Mouse (Mus musculus): ENCODE measurements around the gene Cfap43. TPM values are rescaled to one million over a fixed set of nuclear protein-coding genes. Genes with fewer than 3 reads are reported as not detected.

Gene Cfap43
- polyA plus RNA-seq, 1 experiment = not detected

DNA sequence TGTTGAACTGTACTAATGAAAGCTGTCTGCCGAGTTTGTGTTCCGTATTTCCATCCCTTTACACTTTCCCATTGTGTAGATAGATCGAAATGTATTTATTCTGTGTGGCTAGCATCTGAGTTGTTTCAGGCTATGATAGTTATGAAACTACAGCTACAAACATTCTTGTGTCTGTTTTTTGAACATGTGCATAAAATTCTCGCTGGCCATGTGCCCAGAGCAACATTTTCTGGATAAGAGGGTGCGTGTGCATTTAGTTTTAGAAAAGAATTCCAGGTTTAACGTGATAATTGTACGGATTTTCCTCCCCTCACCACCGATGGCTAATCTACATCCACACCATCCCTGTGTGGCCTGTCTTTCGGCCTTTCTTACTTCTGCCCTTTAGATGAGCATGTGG, 205.6 kb downstream of the Cfap43 start:
- Histone ChIP-seq H3K27me3 (ENCODE audit: control insufficient read depth, insufficient read depth, low read length) (no peaks in the 10 kb centered on the region), H3K27ac (ENCODE audit: insufficient read depth, low read length) (no peak overlapping the region), H3K4me3 (ENCODE audit: extremely low read depth, insufficient read depth, insufficient read length) (no peak overlapping the region), H3K36me3 (ENCODE audit: control insufficient read depth, insufficient read depth, low read length) (no peaks in the 10 kb centered on the region), H3K4me1 (ENCODE audit: control insufficient read depth, insufficient read depth, insufficient read length) (no peaks in the 10 kb centered on the region)
- TF ChIP-seq POLR2A (IDR thresholded peaks at IDR 0.05; ENCODE audit: low read depth, low read length) = no peak
- no peak for TF ChIP-seq CTCF (IDR thresholded peaks at IDR 0.05; ENCODE audit: extremely low read depth, insufficient read depth, insufficient read length, insufficient replicate concordance)
- 89% methylated on average over 9 of the region's 9 CpGs for WGBS
- DNase-seq (ENCODE audit: low read depth in 1 of 2, low spot score in 2 of 2) = no peak

DNA sequence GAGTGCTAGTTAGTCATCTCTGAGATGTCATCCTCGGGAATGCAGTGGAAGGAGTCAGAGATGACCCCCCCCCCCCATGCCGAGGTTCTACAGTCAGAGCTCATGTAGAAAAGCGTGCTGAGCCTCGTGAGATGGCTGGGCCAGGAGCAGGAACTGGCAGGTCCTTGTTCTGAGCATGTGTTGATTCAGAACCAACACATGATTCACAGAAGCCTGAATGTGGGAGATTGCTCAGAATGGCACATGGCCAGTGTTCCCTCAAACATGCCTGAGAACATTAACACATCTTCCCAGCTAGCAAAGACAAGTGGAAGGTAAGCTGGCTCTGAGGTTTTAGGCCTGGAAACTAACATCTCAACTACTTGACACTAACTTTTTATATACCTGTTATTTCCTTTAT, 208.7 kb downstream of the Cfap43 start:
- H3K27me3 ChIP-seq (ENCODE audit: control insufficient read depth, insufficient read depth, low read length) = no peaks in the 10 kb centered on the region
- no peaks in the 10 kb centered on the region for H3K4me1 ChIP-seq (ENCODE audit: control insufficient read depth, insufficient read depth, insufficient read length)
- H3K4me3 ChIP-seq (ENCODE audit: extremely low read depth, insufficient read depth, insufficient read length) = no peak overlapping the region
- TF ChIP-seq CTCF (IDR thresholded peaks at IDR 0.05; ENCODE audit: extremely low read depth, insufficient read depth, insufficient read length, insufficient replicate concordance) (no peak), POLR2A (IDR thresholded peaks at IDR 0.05; ENCODE audit: low read depth, low read length) (no peak)
- no peak overlapping the region for H3K27ac ChIP-seq (ENCODE audit: insufficient read depth, low read length)
- H3K36me3 ChIP-seq (ENCODE audit: control insufficient read depth, insufficient read depth, low read length) = no peaks in the 10 kb centered on the region
- WGBS = 83% methylated on average over 4 of the region's 4 CpGs
- no peak for DNase-seq (ENCODE audit: low read depth in 1 of 2, low spot score in 2 of 2)

GRCm38 (mm10) chr19:47705772-47706309, 213.2 kb downstream of the Cfap43 start:
- WGBS = 93% methylated on average over 8 of the region's 8 CpGs
- no peak for DNase-seq (ENCODE audit: low read depth in 1 of 2, low spot score in 2 of 2)
- Histone ChIP-seq H3K4me1 (ENCODE audit: control insufficient read depth, insufficient read depth, insufficient read length) (no peaks in the 10 kb centered on the region), H3K27ac (ENCODE audit: insufficient read depth, low read length) (no peak overlapping the region), H3K36me3 (ENCODE audit: control insufficient read depth, insufficient read depth, low read length) (no peaks in the 10 kb centered on the region), H3K4me3 (ENCODE audit: extremely low read depth, insufficient read depth, insufficient read length) (no peak overlapping the region), H3K27me3 (ENCODE audit: control insufficient read depth, insufficient read depth, low read length) (no peaks in the 10 kb centered on the region)
- no peak for TF ChIP-seq CTCF (IDR thresholded peaks at IDR 0.05; ENCODE audit: extremely low read depth, insufficient read depth, insufficient read length, insufficient replicate concordance)
- TF ChIP-seq POLR2A (IDR thresholded peaks at IDR 0.05; ENCODE audit: low read depth, low read length) = no peak

- Histone ChIP-seq H3K27ac (ENCODE audit: insufficient read depth, low read length) (no peak overlapping the region), H3K27me3 (ENCODE audit: control insufficient read depth, insufficient read depth, low read length) (no peaks in the 10 kb centered on the region), H3K4me3 (ENCODE audit: extremely low read depth, insufficient read depth, insufficient read length) (no peak overlapping the region), H3K4me1 (ENCODE audit: control insufficient read depth, insufficient read depth, insufficient read length) (no peaks in the 10 kb centered on the region), H3K36me3 (ENCODE audit: control insufficient read depth, insufficient read depth, low read length) (no peaks in the 10 kb centered on the region)
- no peak for TF ChIP-seq CTCF (IDR thresholded peaks at IDR 0.05; ENCODE audit: extremely low read depth, insufficient read depth, insufficient read length, insufficient replicate concordance)
- TF ChIP-seq POLR2A (IDR thresholded peaks at IDR 0.05; ENCODE audit: low read depth, low read length) = no peak
- DNase-seq (ENCODE audit: low read depth in 1 of 2, low spot score in 2 of 2) = no peak
- 87% methylated on average over 13 of the region's 13 CpGs for WGBS
Observed at GRCm38 (mm10) chr19:47705080-47705771, 213.9 kb downstream of the Cfap43 start.

DNA sequence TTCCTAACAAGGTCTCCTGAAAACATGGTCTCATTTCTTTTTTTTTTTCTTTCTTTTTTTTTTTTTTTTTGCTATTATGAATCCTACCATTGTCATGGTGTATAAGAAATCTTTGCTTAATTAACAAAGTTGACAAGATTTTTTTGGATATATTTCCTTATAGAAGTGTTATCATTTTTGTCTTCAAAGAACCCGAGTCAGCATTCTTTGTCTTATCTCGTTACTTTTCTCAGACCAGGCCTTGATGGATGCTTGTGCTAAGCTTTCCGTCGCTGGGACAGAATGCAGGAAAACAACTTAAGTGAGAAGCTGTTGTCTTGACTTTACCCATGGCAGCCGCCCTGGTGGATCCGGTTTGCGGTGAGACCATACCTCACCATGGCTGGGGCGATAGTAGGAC, 218.6 kb downstream of the Cfap43 start:
- no peak for TF ChIP-seq CTCF (IDR thresholded peaks at IDR 0.05; ENCODE audit: extremely low read depth, insufficient read depth, insufficient read length, insufficient replicate concordance)
- no peak for TF ChIP-seq POLR2A (IDR thresholded peaks at IDR 0.05; ENCODE audit: low read depth, low read length)
- DNase-seq (ENCODE audit: low read depth in 1 of 2, low spot score in 2 of 2) = no peak
- H3K27me3 ChIP-seq (ENCODE audit: control insufficient read depth, insufficient read depth, low read length) = no peaks in the 10 kb centered on the region
- H3K4me1 ChIP-seq (ENCODE audit: control insufficient read depth, insufficient read depth, insufficient read length) = no peaks in the 10 kb centered on the region
- H3K4me3 ChIP-seq (ENCODE audit: extremely low read depth, insufficient read depth, insufficient read length) = no peak overlapping the region
- no peak overlapping the region for H3K27ac ChIP-seq (ENCODE audit: insufficient read depth, low read length)
- no peaks in the 10 kb centered on the region for H3K36me3 ChIP-seq (ENCODE audit: control insufficient read depth, insufficient read depth, low read length)
- 89% methylated on average over 8 of the region's 8 CpGs for WGBS

DNA sequence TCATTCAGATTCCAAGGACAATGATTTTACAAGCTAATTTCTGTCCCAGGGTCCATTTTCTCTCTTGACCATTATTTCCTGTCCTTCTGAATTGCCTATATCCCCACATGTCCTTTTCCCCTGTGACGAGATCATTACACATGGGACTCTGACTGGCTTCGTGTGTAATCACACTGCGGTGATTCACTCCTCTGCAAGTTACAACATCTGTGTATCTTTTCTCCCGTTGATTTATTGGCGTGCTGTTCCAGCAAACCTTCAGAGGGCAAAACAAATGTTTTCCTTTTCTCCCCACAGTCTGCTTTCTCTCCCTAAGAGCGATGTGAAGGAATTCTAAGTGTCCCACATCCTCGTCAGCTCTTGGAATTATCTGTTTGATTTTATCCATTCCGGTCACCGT, 219.3 kb downstream of the Cfap43 start:
- Histone ChIP-seq H3K36me3 (ENCODE audit: control insufficient read depth, insufficient read depth, low read length) (no peaks in the 10 kb centered on the region), H3K4me1 (ENCODE audit: control insufficient read depth, insufficient read depth, insufficient read length) (no peaks in the 10 kb centered on the region), H3K27ac (ENCODE audit: insufficient read depth, low read length) (no peak overlapping the region), H3K27me3 (ENCODE audit: control insufficient read depth, insufficient read depth, low read length) (no peaks in the 10 kb centered on the region), H3K4me3 (ENCODE audit: extremely low read depth, insufficient read depth, insufficient read length) (no peak overlapping the region)
- TF ChIP-seq POLR2A (IDR thresholded peaks at IDR 0.05; ENCODE audit: low read depth, low read length) = no peak
- TF ChIP-seq CTCF (IDR thresholded peaks at IDR 0.05; ENCODE audit: extremely low read depth, insufficient read depth, insufficient read length, insufficient replicate concordance) = no peak
- DNase-seq (ENCODE audit: low read depth in 1 of 2, low spot score in 2 of 2) = no peak
- WGBS = 88% methylated on average over 9 of the region's 9 CpGs

DNA sequence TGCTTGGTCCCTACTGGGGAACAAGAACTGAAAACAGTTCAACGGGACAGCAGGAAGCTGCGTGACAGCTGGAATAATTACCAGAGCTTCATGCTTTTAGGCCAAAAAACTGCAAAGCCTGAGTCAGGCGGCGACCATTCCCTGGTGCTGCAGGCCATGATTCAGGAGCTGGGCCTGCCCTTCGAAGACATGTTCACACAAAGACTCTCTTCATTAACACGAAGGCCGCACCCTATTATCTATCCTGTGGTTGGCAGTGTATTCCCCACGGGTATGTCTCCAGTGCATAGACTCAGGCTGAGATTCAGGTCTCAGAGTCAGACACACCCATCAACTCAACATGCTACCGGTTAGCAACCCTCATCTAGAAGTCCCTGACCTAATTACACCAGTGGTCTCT, 220.8 kb downstream of the Cfap43 start:
- TF ChIP-seq CTCF (IDR thresholded peaks at IDR 0.05; ENCODE audit: extremely low read depth, insufficient read depth, insufficient read length, insufficient replicate concordance) (no peak), POLR2A (IDR thresholded peaks at IDR 0.05; ENCODE audit: low read depth, low read length) (no peak)
- no peak for DNase-seq (ENCODE audit: low read depth in 1 of 2, low spot score in 2 of 2)
- H3K36me3 ChIP-seq (ENCODE audit: control insufficient read depth, insufficient read depth, low read length) = no peaks in the 10 kb centered on the region
- WGBS = 67% methylated on average over 9 of the region's 9 CpGs
- no peak overlapping the region for H3K4me3 ChIP-seq (ENCODE audit: extremely low read depth, insufficient read depth, insufficient read length)
- H3K4me1 ChIP-seq (ENCODE audit: control insufficient read depth, insufficient read depth, insufficient read length) = no peaks in the 10 kb centered on the region
- no peaks in the 10 kb centered on the region for H3K27me3 ChIP-seq (ENCODE audit: control insufficient read depth, insufficient read depth, low read length)
- H3K27ac ChIP-seq (ENCODE audit: insufficient read depth, low read length) = no peak overlapping the region
